Mouse (Mus musculus) MEL (cell line): Measurements from ENCODE around the gene Nrbf2. TPM values are rescaled to one million over a fixed set of nuclear protein-coding genes. Genes with fewer than 3 reads are reported as not detected.
A peak's percentile ranks its signal among the peaks of the same experiment; 100 is the strongest.

ENCODE experiments used
- DNase-seq: peaks from one replicate; pipeline ENCODE4 v3.0.0; 2011; ENCODE audit warnings: low read depth, low spot score
- H3K27ac ChIP-seq: 2 replicates; pipeline ENCODE4 v1.5.1; 2012; ENCODE audit warnings: low read depth, mild to moderate bottlenecking, control low read depth, low read length, moderate library complexity; ENCODE audit not compliant: control insufficient read depth
- H3K27me3 ChIP-seq, 2 experiments: fragments of 150-350 bp in 1 of 2; sonication (generic) in 1 of 2; 2 replicates each; pipeline ENCODE4 v1.6.1; 2012; ENCODE audit warnings: low read length in 2 of 2, mild to moderate bottlenecking in 2 of 2, improper control_type of control experiment in 1 of 2, moderate library complexity in 1 of 2; ENCODE audit not compliant: insufficient read depth in 2 of 2, control insufficient read depth in 1 of 2
- H3K36me3 ChIP-seq, 2 experiments: 2 replicates each; pipeline ENCODE4 v1.6.1; 2012 to 2014; ENCODE audit warnings: low read length in 2 of 2, improper control_type of control experiment in 1 of 2, inconsistent platforms in 1 of 2, mild to moderate bottlenecking in 1 of 2; ENCODE audit not compliant: insufficient read depth in 2 of 2, control insufficient read depth in 1 of 2
- H3K4me1 ChIP-seq, 2 experiments: fragments of 150-350 bp in 1 of 2; sonication (generic) in 1 of 2; 2 replicates each; pipeline ENCODE4 v1.6.1; 2012; ENCODE audit warnings: low read length in 2 of 2, improper control_type of control experiment in 1 of 2, mild to moderate bottlenecking in 1 of 2; ENCODE audit not compliant: insufficient read depth in 2 of 2, control insufficient read depth in 1 of 2
- H3K4me3 ChIP-seq, 2 experiments: fragments of 150-350 bp in 1 of 2; sonication (generic) in 1 of 2; 2 replicates each; pipeline ENCODE4 v1.5.1; 2012; ENCODE audit warnings: low read depth in 2 of 2, low read length in 2 of 2, mild to moderate bottlenecking in 2 of 2, moderate library complexity in 2 of 2, control low read depth in 1 of 2, improper control_type of control experiment in 1 of 2; ENCODE audit not compliant: control insufficient read depth in 1 of 2, insufficient read depth in 1 of 2
- H3K79me2 ChIP-seq: 2 replicates; pipeline ENCODE4 v1.6.1; 2012; ENCODE audit warnings: mild to moderate bottlenecking, low read length, moderate library complexity; ENCODE audit not compliant: control insufficient read depth, poor library complexity, insufficient read depth
- H3K9ac ChIP-seq: 2 replicates; pipeline ENCODE4 v1.6.1; 2012; ENCODE audit warnings: low read depth, mild to moderate bottlenecking, control low read depth, low read length, moderate library complexity; ENCODE audit not compliant: control insufficient read depth, poor library complexity, severe bottlenecking
- H3K9me3 ChIP-seq: fragments of 150-350 bp; sonication (generic); replicated peaks from 2 replicates; pipeline ENCODE4 v1.6.1; 2012; ENCODE audit warnings: mild to moderate bottlenecking, low read length, improper control_type of control experiment, moderate library complexity; ENCODE audit not compliant: insufficient read depth
- BHLHE40 ChIP-seq: IDR thresholded peaks from 2 replicates; pipeline ENCODE4 v1.6.1; 2012; ENCODE audit warnings: low read depth, mild to moderate bottlenecking, inconsistent platforms, low read length, improper control_type of control experiment, borderline replicate concordance
- CHD1 ChIP-seq: IDR thresholded peaks from 2 replicates; pipeline ENCODE4 v1.6.1; 2012; ENCODE audit warnings: low read depth, mild to moderate bottlenecking, inconsistent platforms, low read length, improper control_type of control experiment
- CHD2 ChIP-seq: IDR thresholded peaks from 2 replicates; pipeline ENCODE4 v1.6.1; 2011; ENCODE audit warnings: low read length, improper control_type of control experiment
- E2F4 ChIP-seq: IDR thresholded peaks from 2 replicates; pipeline ENCODE4 v1.6.1; 2011; ENCODE audit warnings: low read depth, low read length, improper control_type of control experiment, borderline replicate concordance
- ELF1 ChIP-seq: IDR thresholded peaks from 2 replicates; pipeline ENCODE4 v1.6.1; 2014; ENCODE audit warnings: low read depth, mild to moderate bottlenecking, inconsistent platforms, low read length, improper control_type of control experiment, moderate library complexity
- ETS1 ChIP-seq: IDR thresholded peaks from 2 replicates; pipeline ENCODE4 v1.6.1; 2012; ENCODE audit warnings: low read depth, mild to moderate bottlenecking, inconsistent platforms, low read length, improper control_type of control experiment, moderate library complexity
- GABPA ChIP-seq: IDR thresholded peaks from 2 replicates; pipeline ENCODE4 v1.6.1; 2012; ENCODE audit warnings: low read depth, mild to moderate bottlenecking, inconsistent platforms, low read length, improper control_type of control experiment, moderate library complexity
- HCFC1 ChIP-seq: IDR thresholded peaks from 2 replicates; pipeline ENCODE4 v1.6.1; 2012; ENCODE audit warnings: low read depth, mild to moderate bottlenecking, inconsistent platforms, low read length, improper control_type of control experiment, moderate library complexity
- JUND ChIP-seq: IDR thresholded peaks from 2 replicates; pipeline ENCODE4 v1.6.1; 2011; ENCODE audit warnings: low read depth, mild to moderate bottlenecking, improper control_type of control experiment, low read length
- KAT2A ChIP-seq: conservative IDR thresholded peaks from 2 replicates; pipeline ENCODE4 v1.6.1; 2012; ENCODE audit warnings: low read depth, low read length, improper control_type of control experiment, inconsistent platforms
- MAFK ChIP-seq: IDR thresholded peaks from 2 replicates; pipeline ENCODE4 v1.6.1; 2011; ENCODE audit warnings: low read depth, mild to moderate bottlenecking, low read length, improper control_type of control experiment, borderline replicate concordance
- MAX ChIP-seq: IDR thresholded peaks from 2 replicates; pipeline ENCODE4 v1.6.1; 2011; ENCODE audit warnings: low read length, improper control_type of control experiment
- MEF2A ChIP-seq: IDR thresholded peaks from 2 replicates; pipeline ENCODE4 v1.6.1; 2014; ENCODE audit warnings: low read depth, mild to moderate bottlenecking, inconsistent platforms, low read length, improper control_type of control experiment; ENCODE audit not compliant: poor library complexity, insufficient replicate concordance, severe bottlenecking; ENCODE audit errors: extremely low read depth
- MYB ChIP-seq: IDR thresholded peaks from 2 replicates; pipeline ENCODE4 v1.6.1; 2011; ENCODE audit warnings: mild to moderate bottlenecking, low read depth, low read length, improper control_type of control experiment
- NELFE ChIP-seq: IDR thresholded peaks from 2 replicates; pipeline ENCODE4 v1.6.1; 2011; ENCODE audit warnings: low read depth, low read length, improper control_type of control experiment
- POLR2A ChIP-seq, 2 experiments: IDR thresholded peaks; 2 replicates each; pipeline ENCODE4 v1.6.1; 2011 to 2012; ENCODE audit warnings: low read length in 2 of 2, mild to moderate bottlenecking in 2 of 2, control low read depth in 1 of 2, improper control_type of control experiment in 1 of 2, low read depth in 1 of 2, moderate library complexity in 1 of 2; ENCODE audit not compliant: control insufficient read depth in 1 of 2, insufficient read depth in 1 of 2, poor library complexity in 1 of 2
- POLR2AphosphoS2 ChIP-seq: IDR thresholded peaks from 2 replicates; pipeline ENCODE4 v1.6.1; 2011; ENCODE audit warnings: low read length, improper control_type of control experiment
- POLR2AphosphoS5 ChIP-seq: IDR thresholded peaks from 2 replicates; pipeline ENCODE4 v1.6.1; 2012; ENCODE audit warnings: low read depth, borderline replicate concordance, mild to moderate bottlenecking, inconsistent platforms, low read length, moderate library complexity, mixed read lengths
- RAD21 ChIP-seq: IDR thresholded peaks from 2 replicates; pipeline ENCODE4 v1.6.1; 2011; ENCODE audit warnings: mild to moderate bottlenecking, low read depth, low read length, improper control_type of control experiment
- RCOR1 ChIP-seq: IDR thresholded peaks from 2 replicates; pipeline ENCODE4 v1.6.1; 2012; ENCODE audit warnings: low read depth, mild to moderate bottlenecking, inconsistent platforms, low read length, improper control_type of control experiment
- SIN3A ChIP-seq: IDR thresholded peaks from 2 replicates; pipeline ENCODE4 v1.6.1; 2012; ENCODE audit warnings: low read length, improper control_type of control experiment, inconsistent platforms
- SMC3 ChIP-seq: IDR thresholded peaks from 2 replicates; pipeline ENCODE4 v1.6.1; 2011; ENCODE audit warnings: low read depth, low read length, improper control_type of control experiment
- TAL1 ChIP-seq: IDR thresholded peaks from 2 replicates; pipeline ENCODE4 v1.6.1; 2012; ENCODE audit warnings: mild to moderate bottlenecking, inconsistent platforms, low read length, moderate library complexity, mixed read lengths
- TBP ChIP-seq: IDR thresholded peaks from 2 replicates; pipeline ENCODE4 v1.8.0; 2011; ENCODE audit warnings: low read depth, low read length, improper control_type of control experiment
- TCF12 ChIP-seq: IDR thresholded peaks from 2 replicates; pipeline ENCODE4 v1.6.1; 2014; ENCODE audit warnings: low read depth, mild to moderate bottlenecking, inconsistent platforms, low read length, improper control_type of control experiment, moderate library complexity
- UBTF ChIP-seq: IDR thresholded peaks from 2 replicates; pipeline ENCODE4 v1.6.1; 2012; ENCODE audit warnings: low read depth, mild to moderate bottlenecking, inconsistent platforms, low read length, improper control_type of control experiment, moderate library complexity, borderline replicate concordance; ENCODE audit not compliant: insufficient read depth
- USF1 ChIP-seq: IDR thresholded peaks from 2 replicates; pipeline ENCODE4 v1.6.1; 2014; ENCODE audit warnings: low read depth, mild to moderate bottlenecking, inconsistent platforms, low read length, improper control_type of control experiment, moderate library complexity
- USF2 ChIP-seq, 2 experiments: IDR thresholded peaks; 2 replicates each; pipeline ENCODE4 v1.6.1; 2011 to 2012; ENCODE audit warnings: improper control_type of control experiment in 2 of 2, low read length in 2 of 2, borderline replicate concordance in 1 of 2, inconsistent platforms in 1 of 2, low read depth in 1 of 2, mild to moderate bottlenecking in 1 of 2; ENCODE audit not compliant: insufficient read depth in 1 of 2
- ZC3H11A ChIP-seq: IDR thresholded peaks from 2 replicates; pipeline ENCODE4 v1.6.1; 2012; ENCODE audit warnings: low read depth, mild to moderate bottlenecking, inconsistent platforms, low read length, improper control_type of control experiment
- ZKSCAN1 ChIP-seq: IDR thresholded peaks from 2 replicates; pipeline ENCODE4 v1.6.1; 2012; ENCODE audit warnings: low read depth, mild to moderate bottlenecking, inconsistent platforms, low read length, improper control_type of control experiment, moderate library complexity
- ZMIZ1 ChIP-seq: IDR thresholded peaks from 2 replicates; pipeline ENCODE4 v1.6.1; 2012; ENCODE audit warnings: low read depth, mild to moderate bottlenecking, inconsistent platforms, low read length, improper control_type of control experiment, moderate library complexity
- ZNF384 ChIP-seq: IDR thresholded peaks from 2 replicates; pipeline ENCODE4 v1.6.1; 2012; ENCODE audit warnings: low read depth, mild to moderate bottlenecking, inconsistent platforms, low read length, improper control_type of control experiment
- polyA plus RNA-seq, 2 experiments: library from polyadenylated mRNA; stranded (reverse) in 1 of 2; unstranded in 1 of 2; fragments of >175 nt in 1 of 2; fragments of >200 nt in 1 of 2; gene quantifications; 2 replicates each; pipeline versions ENCODE4 v1.2.1 to v1.2.4; 2012; ENCODE audit warnings: low replicate concordance in 2 of 2, low read depth in 1 of 2; ENCODE audit not compliant: insufficient read length in 2 of 2, insufficient read depth in 1 of 2, missing spikeins in 1 of 2
- total RNA-seq: library from RNA; depleted of rRNA; stranded (reverse); fragments of 300-350 nt; gene quantifications from 2 replicates; pipeline ENCODE4 v1.2.3, GENCODE M21; 2012

The Nrbf2 gene
- total and polyA plus RNA-seq, 3 experiments = 19.5 to 38.9 TPM; not detected in 1

DNA sequence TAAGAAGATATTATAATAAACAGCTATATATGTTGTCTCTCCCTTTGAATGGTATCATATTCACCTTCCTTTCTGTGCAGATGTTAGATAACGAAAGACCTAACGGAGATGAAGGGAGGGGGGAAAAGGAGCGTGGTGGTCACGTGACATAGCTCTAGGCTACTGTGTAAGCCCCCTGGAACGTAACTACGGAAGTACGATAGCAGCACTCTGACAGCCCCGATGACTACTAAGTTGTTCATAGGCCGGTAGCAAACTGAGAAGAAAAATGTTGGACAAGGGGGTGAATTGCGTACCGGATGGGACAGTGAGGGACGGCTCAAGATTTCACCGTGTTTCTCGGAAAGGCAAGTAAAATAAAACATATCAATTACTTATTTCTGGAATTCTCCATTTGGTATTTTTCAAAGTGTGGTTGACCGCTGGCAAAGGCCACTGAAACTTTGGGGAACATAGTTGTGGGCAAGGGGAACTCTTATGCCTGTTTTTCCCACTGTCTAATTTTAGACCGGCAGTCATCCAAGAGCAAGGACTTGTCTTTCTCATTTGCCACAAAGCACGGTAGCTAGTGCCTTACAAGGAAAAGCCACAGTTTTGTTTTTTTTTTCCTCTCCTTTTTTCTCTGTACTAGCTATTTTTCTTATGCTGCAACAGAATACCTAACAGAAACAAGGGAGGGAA is 12.2 kb upstream of the Nrbf2 start (continued):
- TF ChIP-seq USF2 (IDR thresholded peaks at IDR 0.05; ENCODE audit: borderline replicate concordance in 1 of 2, insufficient read depth in 1 of 2, low read depth in 1 of 2, low read length in 2 of 2) (peak; percentile 90 to 94), MEF2A (0 out of 2 replicates have a peak, but pooled peaks have one; percentile 65), CHD2 (no peak), RAD21 (no peak), SMC3 (no peak)

DNA sequence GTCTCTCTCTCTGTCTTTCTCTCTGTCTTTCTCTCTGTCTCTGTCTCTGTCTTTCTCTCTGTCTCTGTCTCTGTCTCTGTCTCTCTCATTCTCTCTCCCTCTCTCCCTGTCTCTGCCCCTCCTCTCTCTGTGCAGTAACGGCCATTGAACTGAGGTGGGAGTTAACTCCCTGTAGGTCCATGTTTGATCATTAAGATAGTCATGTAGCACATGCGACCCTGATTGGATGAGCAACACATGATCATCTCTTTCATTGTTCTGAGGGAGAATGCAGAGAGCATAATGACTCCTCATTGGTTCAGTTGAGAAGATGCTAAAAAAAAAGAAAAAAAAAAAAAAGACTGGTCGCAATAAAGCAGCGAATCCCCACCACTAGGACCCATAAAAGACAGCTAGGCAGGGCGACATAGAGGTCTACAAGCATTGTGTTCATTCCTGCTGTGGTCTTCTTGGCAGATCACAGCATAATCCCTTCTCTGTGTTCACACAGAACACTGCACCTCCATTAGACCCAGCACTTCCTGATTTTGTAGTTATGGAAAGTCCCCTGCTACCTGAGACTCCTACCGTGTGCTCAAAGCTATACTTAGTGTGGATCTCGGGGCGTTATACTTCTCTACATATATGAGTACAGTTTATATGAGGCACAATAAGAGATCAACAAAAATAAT is 11.5 kb upstream of the Nrbf2 start:
- DNase-seq = peak; percentile 86
- Histone ChIP-seq H3K4me3 (peak overlapping the region; percentile 41 to 43), H3K4me1 (peaks cover 15 to 45% of the 10 kb centered on the region in 2 experiments)
- TF ChIP-seq MAFK (no peak), HCFC1 (no peak), JUND (no peak), RCOR1 (no peak), RAD21 (no peak), UBTF (no peak), MEF2A (no peak), POLR2A (IDR thresholded peaks at IDR 0.05; ENCODE audit: control insufficient read depth in 1 of 2, insufficient read depth in 1 of 2, low read depth in 1 of 2, low read length in 2 of 2, poor library complexity in 1 of 2) (peak; percentile 16 to 29; a peak in 1 of 4 replicates), TCF12 (no peak), ZMIZ1 (no peak; the same call in none of the 2 replicates), POLR2AphosphoS2 (no peak; the same call in 1 of the 2 replicates), ZNF384 (peak; percentile 94), TAL1 (no peak), MYB (no peak), KAT2A (no peak), USF1 (peak; percentile 69), E2F4 (no peak), ELF1 (no peak), POLR2AphosphoS5 (no peak; the same call in 1 of the 2 replicates), GABPA (no peak), ETS1 (0 out of 2 replicates have a peak, but pooled peaks have one; percentile 4), SIN3A (no peak), CHD1 (0 out of 2 replicates have a peak, but pooled peaks have one; percentile 84), MAX (no peak; the same call in 1 of the 2 replicates), BHLHE40 (no peak), TBP (peak; percentile 27; the same call in 1 of the 2 replicates), NELFE (no peak), ZC3H11A (no peak), ZKSCAN1 (no peak)

More for the DNA sequence above, 11.5 kb upstream of the Nrbf2 start:
- H3K9ac ChIP-seq = peak overlapping the region; percentile 75
- peaks cover 40% of the 10 kb centered on the region for H3K79me2 ChIP-seq
- H3K27ac ChIP-seq = peak overlapping the region; percentile 100
- H3K36me3 ChIP-seq = peaks cover 2 to 37% of the 10 kb centered on the region in 2 experiments; a peak in 2 of 4 replicates
- no peaks in the 10 kb centered on the region for H3K9me3 ChIP-seq
- no peaks in the 10 kb centered on the region for H3K27me3 ChIP-seq
